Mouse (Mus musculus) bone marrow, adult 2 months (tissue): ENCODE results near the gene Car2. TPM values are rescaled to one million over a fixed set of nuclear protein-coding genes. Genes with fewer than 3 reads are reported as not detected.

ENCODE experiments used
- H3K27ac ChIP-seq: fragments of 200-500 bp; 2 replicates; pipeline ENCODE4 v1.5.1; 2012; ENCODE audit warnings: low read depth, mild to moderate bottlenecking, control low read depth, inconsistent platforms, low read length; ENCODE audit not compliant: control insufficient read depth, poor library complexity, insufficient read depth
- H3K4me1 ChIP-seq: fragments of 200-500 bp; 2 replicates; pipeline ENCODE4 v1.6.1; 2011; ENCODE audit warnings: low read length; ENCODE audit not compliant: control insufficient read depth, insufficient read depth
- H3K4me3 ChIP-seq: fragments of 200-500 bp; replicated peaks from 2 replicates; pipeline ENCODE3; 2011; ENCODE audit warnings: mild to moderate bottlenecking, low read depth, low read length, control low read depth; ENCODE audit not compliant: control insufficient read depth
- CTCF ChIP-seq: fragments of 200-500 bp; IDR thresholded peaks from 2 replicates; pipeline ENCODE4 v1.5.1; 2011; ENCODE audit warnings: low read length, control low read depth; ENCODE audit not compliant: control insufficient read depth, insufficient read depth
- POLR2A ChIP-seq: fragments of 200-500 bp; IDR thresholded peaks from 2 replicates; pipeline ENCODE4 v1.6.1; 2011; ENCODE audit warnings: low read depth, mild to moderate bottlenecking, control low read depth, low read length, borderline replicate concordance; ENCODE audit not compliant: control insufficient read depth
- WGBS: fragments of 180-500 bp; shearing (Covaris S2); methylation state at CpG from one replicate; pipeline ENCODE4 v1.1.7; 2018; 5-methylcytosine and 5-hydroxymethylcytosine counted together
- polyA plus RNA-seq: library from polyadenylated mRNA; stranded (reverse); fragments of >200 nt; gene quantifications from 2 replicates; pipeline ENCODE4 v1.2.4, GENCODE M21; 2011; ENCODE audit warnings: low replicate concordance; ENCODE audit not compliant: missing spikeins, insufficient read depth, insufficient read length

Car2 gene
- polyA plus RNA-seq, 1 experiment, result 455 TPM

GRCm38 (mm10) chr3:14917261-14917660 is 31.2 kb downstream of the Car2 start:
- Histone ChIP-seq H3K4me3 (no peak overlapping the region), H3K27ac (no peak overlapping the region), H3K4me1 (peaks cover 2% of the 10 kb centered on the region; the same call in 1 of the 2 replicates)
- no peak for TF ChIP-seq CTCF
- TF ChIP-seq POLR2A, result no peak
- 83% methylated on average over 2 of the region's 2 CpGs for WGBS

- H3K4me1 ChIP-seq, result no peaks in the 10 kb centered on the region; the same call in 1 of the 2 replicates
- no peak for TF ChIP-seq POLR2A
- no peak for TF ChIP-seq CTCF
- H3K4me3 ChIP-seq, result no peak overlapping the region
- 9% methylated on average over 3 of the region's 3 CpGs for WGBS
- H3K27ac ChIP-seq, result no peak overlapping the region
Observed at GRCm38 (mm10) chr3:14944706-14945105, 58.6 kb downstream of the Car2 start.

GRCm38 (mm10) chr3:14945627-14946026 is 59.6 kb downstream of the Car2 start:
- no peak overlapping the region for H3K4me3 ChIP-seq
- TF ChIP-seq POLR2A (no peak), CTCF (no peak)
- no peak overlapping the region for H3K27ac ChIP-seq
- H3K4me1 ChIP-seq, result no peaks in the 10 kb centered on the region; the same call in 1 of the 2 replicates
- 80% methylated on average over 2 of the region's 2 CpGs for WGBS

- WGBS, result 75% methylated on average over 6 of the region's 6 CpGs
- no peak overlapping the region for H3K4me3 ChIP-seq
- TF ChIP-seq CTCF (no peak), POLR2A (no peak)
- H3K27ac ChIP-seq, result no peak overlapping the region
- H3K4me1 ChIP-seq, result no peaks in the 10 kb centered on the region; the same call in 1 of the 2 replicates
Observed at GRCm38 (mm10) chr3:14948067-14948800, 62.2 kb downstream of the Car2 start.

- Histone ChIP-seq H3K4me3 (no peak overlapping the region), H3K27ac (no peak overlapping the region), H3K4me1 (no peaks in the 10 kb centered on the region)
- WGBS, result 79% methylated on average over 2 of the region's 2 CpGs
- TF ChIP-seq CTCF, result no peak
Observed at GRCm38 (mm10) chr3:14950031-14950430, 64.0 kb downstream of the Car2 start.

Other genes starting within 250 kb of the Car2 start
- 2.1 and 3.7 TPM in 2 replicates for gene Car13, start 244.5 kb upstream of the Car2 start, polyA plus RNA-seq
- gene Car1, start 77.9 kb upstream of the Car2 start, polyA plus RNA-seq, result 129 and 259 TPM in 2 replicates
- gene Car3, start 22.8 kb upstream of the Car2 start, polyA plus RNA-seq, result 19.2 and 25.4 TPM in 2 replicates